Mouse (Mus musculus): ENCODE data around the gene Ryr2.

DNA sequence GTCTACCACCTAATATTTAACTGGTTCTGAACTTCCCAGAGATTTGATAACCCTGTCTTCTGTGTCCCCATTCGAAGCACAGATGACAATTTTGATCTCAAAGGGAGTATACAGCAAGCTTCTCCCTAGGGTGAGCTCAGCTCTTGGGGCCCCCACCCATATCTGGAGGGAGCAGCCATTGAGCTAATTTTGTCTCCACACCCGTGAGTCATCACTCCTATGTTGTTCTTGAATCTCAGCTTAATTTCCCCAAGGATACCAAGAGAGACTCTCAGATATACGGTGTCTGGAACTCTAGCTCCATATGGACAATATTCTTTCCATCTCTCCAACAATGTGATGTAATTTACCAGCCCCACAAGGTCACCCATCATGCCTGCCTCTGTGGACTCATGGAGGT lies 66.8 kb downstream of the Ryr2 start:
- no peak for TF ChIP-seq CTCF (IDR thresholded peaks at IDR 0.05; ENCODE audit: low read depth, low read length)
- no peak for TF ChIP-seq POLR2A (IDR thresholded peaks at IDR 0.05; ENCODE audit: borderline replicate concordance, low read depth, low read length)

All from bone marrow macrophage, adult 2 months (primary cell).